In genomic region chr17:88350986-88351385, GRCm38 (mm10) we compare ENCODE assay signal across 21 mouse cellular contexts.
DNase-seq lines count a peak whose midpoint lies in the region; ATAC-seq and TF ChIP-seq lines count a peak whose summit lies in the region.
"Had no signal": no experiment of that assay in that cellular context is flagged by ENCODE, and none has a peak within 500 bp of the region (broad histone marks: within the 10 kb centered on the region; RNA-seq: fewer than 3 reads in every experiment).

No protein-coding gene starts in this region.

- no peaks in the 10 kb centered on the region for H3K9me3 ChIP-seq in heart, embryonic 10.5 days
- H3K9me3 ChIP-seq in hindbrain, embryonic 12.5 days (replicated peaks): no peaks in the 10 kb centered on the region
- H3K9me3 ChIP-seq: forebrain, embryonic 10.5 days; hindbrain, embryonic 15.5 days had no signal

- WGBS in cerebellum, adult 2 months: 43% methylated on average over 5 of the region's 5 CpGs
- WGBS in heart, embryonic 10.5 days: 83% methylated on average over 5 of the region's 5 CpGs
- WGBS in hindbrain, embryonic 12.5 days: 79% methylated on average over 5 of the region's 5 CpGs

- no peak overlapping the region for H3K9ac ChIP-seq in hindbrain, embryonic 12.5 days
- H3K9ac ChIP-seq: forebrain, embryonic 13.5 days; hindbrain, embryonic 15.5 days had no signal

- peaks cover 8% of the 10 kb centered on the region for H3K4me1 ChIP-seq in cerebellum, adult 2 months (ENCODE audit: control insufficient read depth, insufficient read depth, low read length)
- no peaks in the 10 kb centered on the region for H3K4me1 ChIP-seq in heart, embryonic 10.5 days
- H3K4me1 ChIP-seq in hindbrain, embryonic 12.5 days: no peaks in the 10 kb centered on the region
- H3K4me1 ChIP-seq: forebrain, embryonic 10.5 days; forebrain, embryonic 13.5 days had no signal

- no peak for ATAC-seq in hindbrain, embryonic 12.5 days (ENCODE audit: low FRiP score)
- ATAC-seq: activated CD4-positive, CD25-positive, alpha-beta regulatory T cell, adult 4 months; forebrain, embryonic 13.5 days; intestine, postnatal 0 days had no signal

- DNase-seq in cerebellum, adult 2 months: peak; percentile 50 to 66
- no peak for DNase-seq in cerebellum, adult 8-10 months
- DNase-seq in cerebellum, postnatal 25 days: peak; percentile 57 to 68
- DNase-seq in cerebellum, adult 11 months: no peak
- peak; percentile 61 for DNase-seq in heart, embryonic 10.5 days (ENCODE audit: low spot score)
- no peak for DNase-seq in heart, postnatal 14 days
- peak; percentile 32 for DNase-seq in brain, adult 2 months (ENCODE audit: low read depth, low spot score)
- DNase-seq: adrenal gland, adult 8-10 months; adrenal gland, postnatal 25 days; cerebellum, adult 11-12 months; gastrocnemius, postnatal 25 days; heart, adult 2 months; heart, postnatal 4 days; kidney, adult 2 months had no signal

- no peak overlapping the region for H3K27ac ChIP-seq in cerebellum, adult 2 months (ENCODE audit: insufficient read depth, low read length)
- H3K27ac ChIP-seq in heart, embryonic 10.5 days: no peak overlapping the region
- H3K27ac ChIP-seq in hindbrain, embryonic 12.5 days: no peak overlapping the region
- H3K27ac ChIP-seq: forebrain, embryonic 10.5 days; forebrain, embryonic 13.5 days; heart, adult 2 months; hindbrain, embryonic 15.5 days had no signal

- TF ChIP-seq CTCF in cerebellum, adult 2 months (IDR thresholded peaks at IDR 0.05; ENCODE audit: borderline replicate concordance, insufficient read depth, low read depth, low read length): no peak

- intact Hi-C loops in heart, postnatal 14 days (cut with DNase I): no loop called here

- H3K27me3 ChIP-seq in cerebellum, adult 2 months (ENCODE audit: control insufficient read depth, insufficient read depth, low read length): no peaks in the 10 kb centered on the region
- H3K27me3 ChIP-seq in heart, embryonic 10.5 days (ENCODE audit: insufficient read depth, poor library complexity, severe bottlenecking): no peaks in the 10 kb centered on the region
- H3K27me3 ChIP-seq in hindbrain, embryonic 12.5 days: no peaks in the 10 kb centered on the region
- H3K27me3 ChIP-seq: forebrain, embryonic 13.5 days; hindbrain, embryonic 15.5 days had no signal

- H3K36me3 ChIP-seq in heart, embryonic 10.5 days: no peaks in the 10 kb centered on the region
- H3K36me3 ChIP-seq in hindbrain, embryonic 12.5 days: no peaks in the 10 kb centered on the region
- H3K36me3 ChIP-seq: forebrain, embryonic 10.5 days; hindbrain, embryonic 15.5 days had no signal

- H3K4me3 ChIP-seq in cerebellum, adult 2 months (replicated peaks; ENCODE audit: insufficient read depth, low read depth, low read length): no peak overlapping the region
- no peak overlapping the region for H3K4me3 ChIP-seq in heart, embryonic 10.5 days
- H3K4me3 ChIP-seq in hindbrain, embryonic 12.5 days: no peak overlapping the region
- H3K4me3 ChIP-seq: forebrain, embryonic 10.5 days; forebrain, embryonic 13.5 days; heart, adult 2 months; hindbrain, embryonic 15.5 days had no signal

- no peak overlapping the region for H3K4me2 ChIP-seq in hindbrain, embryonic 12.5 days (replicated peaks)
- H3K4me2 ChIP-seq: forebrain, embryonic 13.5 days; heart, embryonic 11.5 days; hindbrain, embryonic 15.5 days had no signal

- TF ChIP-seq POLR2A in cerebellum, adult 2 months (IDR thresholded peaks at IDR 0.05; ENCODE audit: borderline replicate concordance, insufficient read depth, low read length): no peak

Comparison
In these comparisons a context has a peak if more than half of its experiments do, and no peak if none do; other contexts are left out.
1. DNase-seq: peak in cerebellum, adult 2 months (2 of 2), cerebellum, postnatal 25 days (2 of 2), heart, embryonic 10.5 days (single experiment) and brain, adult 2 months (single experiment); none in cerebellum, adult 8-10 months (single experiment), cerebellum, adult 11 months (single experiment) and heart, postnatal 14 days (0 of 2).